Mouse (Mus musculus) olfactory bulb, adult 2 months (tissue): ENCODE measurements around the gene Igfbp5. TPM values are rescaled to one million over a fixed set of nuclear protein-coding genes. Genes with fewer than 3 reads are reported as not detected.

Experiments used
- H3K27ac ChIP-seq: fragments of 200-500 bp; 2 replicates; pipeline ENCODE4 v1.5.1; 2012; ENCODE audit warnings: low read depth, low read length; ENCODE audit not compliant: insufficient read depth
- H3K4me1 ChIP-seq: fragments of 200-500 bp; 2 replicates; pipeline ENCODE4 v1.6.1; 2012; ENCODE audit warnings: low read length; ENCODE audit not compliant: control insufficient read depth, insufficient read depth
- H3K4me3 ChIP-seq: fragments of 200-500 bp; 2 replicates; pipeline ENCODE4 v1.5.1; 2012; ENCODE audit warnings: mild to moderate bottlenecking, low read depth, low read length, moderate library complexity; ENCODE audit not compliant: insufficient read depth
- CTCF ChIP-seq: fragments of 200-500 bp; IDR thresholded peaks from 2 replicates; pipeline ENCODE4 v1.5.1; 2012; ENCODE audit warnings: low read depth, mild to moderate bottlenecking, low read length, moderate library complexity; ENCODE audit not compliant: insufficient read depth
- POLR2A ChIP-seq: fragments of 200-500 bp; IDR thresholded peaks from 2 replicates; pipeline ENCODE4 v1.6.1; 2012; ENCODE audit warnings: mild to moderate bottlenecking, low read depth, low read length, moderate library complexity; ENCODE audit not compliant: insufficient read depth
- WGBS: fragments of 180-500 bp; shearing (Covaris S2); methylation state at CpG from one replicate; pipeline ENCODE4 v1.1.7; 2018; 5-methylcytosine and 5-hydroxymethylcytosine counted together
- polyA plus RNA-seq: library from polyadenylated mRNA; stranded (reverse); fragments of >200 nt; gene quantifications from 2 replicates; pipeline ENCODE4 v1.2.4, GENCODE M21; 2012; ENCODE audit warnings: low replicate concordance; ENCODE audit not compliant: missing spikeins, insufficient read depth, insufficient read length

Igfbp5 gene
- polyA plus RNA-seq, 1 experiment: 101 TPM

- TF ChIP-seq CTCF (no peak), POLR2A (no peak)
- WGBS: 2% methylated on average over 20 of the region's 20 CpGs
- peak overlapping the region; percentile 84 for H3K27ac ChIP-seq
- peak overlapping the region; percentile 46 for H3K4me3 ChIP-seq
- H3K4me1 ChIP-seq: peaks cover 35% of the 10 kb centered on the region
Measured at GRCm38 (mm10) chr1:72870615-72871336, 3.9 kb downstream of the Igfbp5 start.

GRCm38 (mm10) chr1:72869681-72870614 lies 4.7 kb downstream of the Igfbp5 start:
- peaks cover 34% of the 10 kb centered on the region for H3K4me1 ChIP-seq
- 9% methylated on average over 22 of the region's 22 CpGs for WGBS
- peak overlapping the region; percentile 46 for H3K4me3 ChIP-seq
- peak overlapping the region; percentile 84 for H3K27ac ChIP-seq
- TF ChIP-seq CTCF (no peak), POLR2A (no peak)

GRCm38 (mm10) chr1:72869275-72869674 lies 5.4 kb downstream of the Igfbp5 start:
- Histone ChIP-seq H3K27ac (no peak overlapping the region), H3K4me3 (no peak overlapping the region), H3K4me1 (peaks cover 27% of the 10 kb centered on the region)
- TF ChIP-seq POLR2A (no peak), CTCF (no peak)

GRCm38 (mm10) chr1:72868429-72869215 lies 6.1 kb downstream of the Igfbp5 start:
- no peak overlapping the region for H3K27ac ChIP-seq
- no peak for TF ChIP-seq CTCF
- TF ChIP-seq POLR2A: no peak
- 77% methylated on average over 10 of the region's 10 CpGs for WGBS

GRCm38 (mm10) chr1:72867346-72867745 lies 7.3 kb downstream of the Igfbp5 start:
- peaks cover 18% of the 10 kb centered on the region for H3K4me1 ChIP-seq
- WGBS: 17% methylated on average over 1 of the region's 1 CpGs
- no peak overlapping the region for H3K27ac ChIP-seq
- TF ChIP-seq CTCF (no peak), POLR2A (no peak)
- H3K4me3 ChIP-seq: no peak overlapping the region

More at GRCm38 (mm10) chr1:72868429-72869215, 6.1 kb downstream of the Igfbp5 start:
- peaks cover 21% of the 10 kb centered on the region for H3K4me1 ChIP-seq
- no peak overlapping the region for H3K4me3 ChIP-seq

- WGBS: 44% methylated on average over 5 of the region's 5 CpGs
- peaks cover 18% of the 10 kb centered on the region for H3K4me1 ChIP-seq
- H3K4me3 ChIP-seq: no peak overlapping the region
- no peak overlapping the region for H3K27ac ChIP-seq
- TF ChIP-seq POLR2A: no peak
- no peak for TF ChIP-seq CTCF
Measured at GRCm38 (mm10) chr1:72866417-72866816, 8.3 kb downstream of the Igfbp5 start.

GRCm38 (mm10) chr1:72865900-72866299 lies 8.8 kb downstream of the Igfbp5 start:
- TF ChIP-seq CTCF (peak; percentile 57; the same call in 1 of the 2 replicates), POLR2A (no peak)
- 10% methylated on average over 6 of the region's 6 CpGs for WGBS

GRCm38 (mm10) chr1:72864272-72864671 lies 10.4 kb downstream of the Igfbp5 start:
- 85% methylated on average over 3 of the region's 3 CpGs for WGBS
- TF ChIP-seq POLR2A (no peak), CTCF (no peak)
- H3K4me1 ChIP-seq: peaks cover 12% of the 10 kb centered on the region
- no peak overlapping the region for H3K27ac ChIP-seq
- H3K4me3 ChIP-seq: no peak overlapping the region

More at GRCm38 (mm10) chr1:72865900-72866299, 8.8 kb downstream of the Igfbp5 start:
- peaks cover 18% of the 10 kb centered on the region for H3K4me1 ChIP-seq
- H3K4me3 ChIP-seq: no peak overlapping the region
- H3K27ac ChIP-seq: no peak overlapping the region

- 91% methylated on average over 8 of the region's 8 CpGs for WGBS
Measured at GRCm38 (mm10) chr1:72863692-72864091, 11.0 kb downstream of the Igfbp5 start.

More at GRCm38 (mm10) chr1:72863692-72864091, 11.0 kb downstream of the Igfbp5 start:
- H3K27ac ChIP-seq: no peak overlapping the region
- no peak for TF ChIP-seq CTCF
- no peak for TF ChIP-seq POLR2A
- H3K4me3 ChIP-seq: no peak overlapping the region
- H3K4me1 ChIP-seq: peaks cover 10% of the 10 kb centered on the region
